Mouse (Mus musculus) T-helper 17 cell (primary cell): ENCODE measurements around the gene Mfsd2a.

ENCODE experiments used
- in situ Hi-C, 2 experiments: fragments of 300-600 bp; cut with MboI, MseI; formaldehyde crosslinking; loops; 1 replicate in 1 of 2; 2 replicates in 1 of 2; pipeline ENCODE4 v1.15.1; 2025; ENCODE audit warnings: high pct_unique_total_duplicates in 2 of 2

Gene Mfsd2a

DNA sequence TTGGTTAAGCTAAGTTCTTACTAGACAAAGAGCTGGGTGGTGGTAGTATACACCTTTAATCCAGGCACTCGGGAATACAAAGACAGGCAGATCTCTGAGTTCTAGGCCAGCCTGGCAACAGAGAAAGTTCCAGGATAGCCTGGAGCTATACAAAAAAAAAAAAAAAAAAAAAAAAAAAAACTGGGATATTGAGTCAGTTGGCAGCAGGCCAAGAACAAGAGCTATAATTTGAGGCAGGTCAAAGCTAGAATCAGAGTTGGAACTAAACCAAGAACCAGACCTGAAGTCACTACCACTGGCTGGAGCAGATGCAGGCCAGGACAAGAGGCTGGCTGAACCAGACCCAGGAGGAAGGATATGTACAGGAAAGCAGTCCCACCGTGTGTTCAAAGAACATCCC is 19.7 kb upstream of the Mfsd2a start:
- in situ Hi-C loops: no loop called here

DNA sequence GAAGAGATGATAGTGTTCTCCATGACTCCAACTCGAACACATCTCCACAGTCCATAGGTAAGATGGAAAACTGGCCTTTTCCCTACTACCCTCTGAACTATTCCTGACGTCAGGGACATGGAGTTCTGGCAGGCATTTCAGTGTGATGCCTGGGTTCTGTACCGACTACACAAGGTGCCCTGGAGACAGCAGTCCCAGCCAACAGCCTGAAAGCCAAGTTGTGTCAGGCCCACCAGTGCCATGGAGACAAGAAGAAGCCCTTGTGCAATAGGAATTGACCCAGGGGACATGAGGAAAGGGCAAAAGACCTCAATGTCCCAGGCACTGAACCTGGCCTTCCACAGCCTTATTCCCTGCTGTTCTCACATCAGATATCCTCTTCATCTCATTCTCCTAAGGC is 18.8 kb upstream of the Mfsd2a start:
- in situ Hi-C loops: no loop called here

DNA sequence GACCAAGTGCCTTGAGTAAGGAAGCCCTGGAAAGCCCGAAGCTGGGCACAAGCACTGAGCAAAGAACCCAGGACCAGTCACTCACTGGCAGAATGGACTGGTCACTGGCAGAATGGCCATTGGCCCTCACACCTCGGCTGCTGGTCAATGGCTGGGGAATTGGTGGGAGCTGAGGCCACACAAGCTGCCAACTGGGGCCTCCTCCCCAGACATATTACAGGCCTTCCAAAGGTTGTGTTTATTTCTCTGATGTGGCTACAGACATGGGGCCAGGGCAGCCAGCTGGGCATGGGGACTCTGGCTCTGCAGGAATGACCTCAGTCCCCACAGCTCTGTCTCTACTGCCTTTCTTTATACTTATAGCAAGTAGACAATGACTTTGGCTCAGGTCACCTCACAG is 17.9 kb upstream of the Mfsd2a start:
- in situ Hi-C loops: no loop called here

DNA sequence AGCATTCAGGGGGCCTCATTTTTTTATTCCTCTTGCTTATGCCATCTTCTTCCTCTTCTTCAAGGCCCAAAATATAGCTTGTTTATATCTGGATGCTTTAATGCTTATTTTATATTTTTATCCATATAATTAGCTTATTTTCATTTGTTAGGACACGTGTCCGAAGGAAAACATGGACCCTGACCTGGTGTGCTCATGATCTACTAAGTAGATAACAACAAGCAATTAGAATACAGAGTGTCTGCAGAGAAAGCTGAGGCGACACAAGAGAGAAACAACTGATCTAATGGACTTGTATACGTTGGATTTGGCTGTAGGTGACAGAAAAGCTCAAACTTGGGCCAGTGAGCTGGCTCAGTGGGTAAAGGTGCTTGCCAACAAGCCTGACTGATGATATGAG is 15.9 kb upstream of the Mfsd2a start:
- in situ Hi-C loops: no loop called here

DNA sequence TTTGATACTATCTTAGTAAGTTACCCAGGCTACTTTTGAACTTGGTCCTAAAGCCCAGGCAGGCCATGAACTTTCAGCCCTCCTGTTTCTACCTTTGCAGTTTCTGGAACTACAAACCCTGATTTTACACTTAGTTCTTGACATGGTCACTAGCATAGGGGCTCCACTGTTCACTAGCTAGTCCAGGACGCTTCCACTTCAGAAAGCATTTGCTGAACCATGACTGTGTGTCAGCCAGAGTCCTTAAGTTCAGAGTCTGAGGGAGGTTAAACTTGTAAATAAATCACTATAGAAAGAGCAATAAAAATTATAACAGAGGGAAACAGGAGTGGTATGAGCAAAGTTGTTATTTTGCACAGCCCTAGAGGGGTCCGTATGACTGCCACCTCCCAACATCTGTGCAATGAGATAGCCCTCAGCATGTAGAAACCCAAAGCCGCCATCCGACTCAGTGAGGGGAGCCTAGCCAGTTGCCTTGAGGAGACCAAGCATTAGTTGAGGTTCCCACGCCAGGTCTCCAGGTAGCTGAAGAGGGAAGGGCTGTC is 14.1 kb upstream of the Mfsd2a start:
- in situ Hi-C loops: no loop called here

DNA sequence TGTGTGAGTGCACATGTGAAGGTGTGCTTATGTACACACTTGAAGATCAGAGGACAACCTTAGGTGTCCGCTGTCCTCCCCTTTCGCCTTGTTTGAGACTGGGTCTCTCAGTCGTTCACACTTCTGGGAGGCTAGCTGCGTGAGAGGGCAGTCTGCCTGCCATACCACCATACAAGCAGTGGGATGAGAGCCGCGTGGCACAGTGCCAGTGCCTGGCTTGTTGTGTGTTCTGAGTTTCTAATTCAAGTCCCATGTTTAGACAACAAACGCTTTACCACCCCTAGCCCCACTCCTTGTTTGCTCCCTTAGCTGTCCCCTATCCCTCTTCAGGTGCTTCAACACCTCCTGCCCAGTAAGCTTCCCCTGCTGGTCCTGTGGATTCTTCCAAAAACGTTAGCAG is 11.1 kb upstream of the Mfsd2a start:
- in situ Hi-C loops: no loop called here

DNA sequence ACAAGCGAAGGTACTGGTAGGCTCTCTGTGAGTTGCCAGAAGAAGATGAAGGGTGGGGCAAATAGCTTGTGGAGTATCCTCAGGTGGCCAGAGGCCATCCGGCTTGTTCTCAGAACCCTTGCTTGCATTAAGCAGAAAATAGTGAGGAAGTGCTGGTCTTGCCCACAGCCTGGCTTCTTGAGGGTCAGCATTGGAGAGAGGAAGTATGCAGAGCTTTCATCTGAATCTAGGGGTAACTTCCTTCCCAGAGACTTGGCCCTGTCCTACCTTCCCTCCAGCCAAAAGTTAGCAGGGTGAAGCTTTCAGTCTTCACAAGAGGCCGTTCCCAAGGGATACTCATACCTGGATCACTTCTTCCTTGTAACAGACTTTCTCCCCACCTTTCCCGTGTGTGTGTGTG is 10.7 kb upstream of the Mfsd2a start:
- in situ Hi-C loops: no loop called here

DNA sequence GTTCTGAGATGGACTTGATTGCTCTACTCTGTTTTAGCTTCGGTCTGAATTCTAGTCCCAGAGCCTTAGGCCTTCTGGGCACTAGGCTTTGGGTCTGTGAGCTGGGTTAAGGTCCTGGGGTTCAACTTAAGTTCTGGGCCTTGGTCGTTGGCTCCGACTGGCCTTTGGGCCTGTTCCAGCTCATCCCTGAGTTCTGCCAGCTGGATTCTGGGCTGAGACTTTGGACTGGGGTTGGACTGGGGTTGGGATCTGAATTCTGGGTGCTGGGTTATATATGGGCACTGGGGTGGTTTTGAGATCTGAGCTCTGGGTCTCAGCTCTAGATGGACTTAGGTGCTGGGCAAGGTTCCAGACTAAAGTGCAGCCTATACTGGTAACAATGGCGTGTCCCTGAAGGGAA is 10.2 kb upstream of the Mfsd2a start:
- in situ Hi-C loops: no loop called here

DNA sequence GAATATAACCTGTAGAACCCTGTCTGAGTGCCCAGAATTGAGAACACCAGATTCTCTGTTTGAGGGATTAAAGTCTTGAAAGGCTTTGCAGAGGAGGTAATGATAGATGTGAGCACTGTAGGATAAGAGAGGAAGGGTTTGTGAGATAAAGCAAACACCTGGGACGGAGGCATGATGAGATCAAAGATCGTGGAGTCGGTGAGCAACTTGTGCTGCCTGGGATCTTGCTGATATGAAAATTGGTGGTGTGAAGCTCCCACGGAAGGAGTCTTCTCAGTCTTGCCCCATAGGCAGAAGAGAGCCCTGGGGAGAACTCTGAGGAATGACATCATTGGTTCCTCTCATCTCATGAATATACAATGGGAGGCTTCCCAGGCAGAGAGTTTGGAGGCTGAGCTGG is 7.1 kb upstream of the Mfsd2a start:
- in situ Hi-C loops: no loop called here

DNA sequence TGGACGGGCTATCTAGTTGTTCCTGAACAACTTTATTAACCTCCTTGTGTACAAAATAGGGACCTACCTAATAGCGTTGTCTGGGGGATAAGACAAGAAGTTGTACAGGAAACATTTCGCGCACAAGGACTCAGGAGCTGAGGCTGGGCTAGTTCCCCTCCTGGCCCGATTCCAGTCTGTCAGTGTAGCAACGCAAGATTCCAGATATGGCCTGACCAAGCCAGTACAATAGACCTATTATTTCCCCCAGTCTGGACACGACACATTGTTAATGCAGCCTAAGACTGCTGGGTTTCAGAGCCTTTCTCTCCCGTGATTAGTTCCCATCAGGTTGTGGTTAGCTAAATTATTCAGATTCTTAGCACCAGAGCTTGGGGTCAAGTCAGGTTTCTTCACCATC is 1.8 kb upstream of the Mfsd2a start:
- in situ Hi-C loops: no loop called here

DNA sequence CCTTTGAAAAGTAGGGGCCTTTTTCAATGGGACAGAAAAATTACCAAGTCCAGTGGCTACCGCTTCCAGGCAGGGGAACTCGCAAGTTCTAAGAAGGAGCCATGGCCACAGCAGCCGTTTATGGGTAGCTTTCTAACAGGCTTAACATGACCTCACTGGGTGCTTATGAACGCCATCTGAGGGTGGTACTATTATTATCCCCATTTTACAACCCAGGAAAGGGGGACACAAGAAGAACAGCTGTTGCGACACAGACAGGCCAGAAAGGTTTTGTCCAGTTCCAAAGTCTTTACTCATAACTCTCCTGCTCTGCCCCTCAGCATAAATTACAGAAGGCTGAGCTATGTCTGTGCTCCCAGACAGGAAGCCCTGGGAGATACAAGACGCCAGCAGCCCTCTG is 601 bp upstream of the Mfsd2a start:
- in situ Hi-C loops: no loop called here

DNA sequence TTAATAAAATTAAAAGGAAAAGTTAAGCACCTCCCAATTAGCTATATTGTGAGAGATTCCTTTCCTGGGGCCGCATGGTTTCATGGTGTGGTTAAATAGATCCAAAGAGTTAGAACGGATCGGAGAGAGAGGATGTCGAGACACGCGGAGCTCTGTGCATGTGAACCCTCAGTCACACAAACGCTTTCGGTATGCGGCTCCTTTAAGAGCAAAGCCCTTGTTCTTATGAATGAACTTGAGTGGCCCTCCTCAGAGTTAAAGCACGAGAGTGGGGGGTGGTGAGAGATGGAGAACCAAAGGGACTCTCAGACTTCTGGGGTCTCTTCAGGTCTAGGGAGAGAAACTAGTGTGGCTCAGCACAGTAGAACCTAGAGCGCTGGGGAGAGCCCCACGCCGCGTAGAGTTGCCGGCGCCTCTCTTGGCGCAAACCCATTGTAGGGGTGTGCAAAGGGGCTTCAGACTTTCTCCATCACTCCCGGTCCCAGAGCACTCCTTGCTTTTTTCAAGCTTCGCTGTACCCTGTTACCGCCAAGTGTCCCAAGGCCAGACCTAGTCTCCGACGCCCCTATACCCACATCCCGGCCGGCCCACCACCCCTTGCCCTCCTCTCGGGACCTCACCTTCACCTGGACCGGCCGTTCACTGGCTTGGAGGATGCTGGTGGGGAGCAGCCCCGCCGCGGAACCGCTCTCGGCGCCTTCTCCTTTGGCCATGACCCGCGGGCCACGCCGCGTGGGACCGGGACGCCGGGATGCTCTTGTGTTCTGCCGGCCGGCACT is 478 bp downstream of the Mfsd2a start:
- in situ Hi-C loops: no loop called here

DNA sequence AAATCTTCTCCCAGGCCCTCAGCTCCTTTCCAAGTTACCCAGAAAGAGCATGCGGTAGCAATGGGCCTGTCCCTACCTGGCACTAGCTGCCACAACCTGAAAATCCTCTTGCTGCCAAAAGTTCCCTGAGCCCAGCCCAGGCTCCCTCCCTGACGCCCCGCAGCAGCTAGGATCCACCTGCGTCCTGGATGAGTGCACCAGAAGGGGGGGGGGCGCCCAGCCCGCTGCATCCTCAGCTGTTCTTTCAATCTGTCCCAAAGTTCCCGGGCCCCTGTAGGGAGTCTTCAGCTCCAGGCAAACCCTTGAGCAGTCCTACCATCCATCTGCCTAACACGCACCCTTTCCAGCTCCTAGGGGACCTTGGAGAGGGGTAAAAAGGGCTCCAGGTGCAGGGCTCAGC is 1.2 kb downstream of the Mfsd2a start:
- in situ Hi-C loops: no loop called here

DNA sequence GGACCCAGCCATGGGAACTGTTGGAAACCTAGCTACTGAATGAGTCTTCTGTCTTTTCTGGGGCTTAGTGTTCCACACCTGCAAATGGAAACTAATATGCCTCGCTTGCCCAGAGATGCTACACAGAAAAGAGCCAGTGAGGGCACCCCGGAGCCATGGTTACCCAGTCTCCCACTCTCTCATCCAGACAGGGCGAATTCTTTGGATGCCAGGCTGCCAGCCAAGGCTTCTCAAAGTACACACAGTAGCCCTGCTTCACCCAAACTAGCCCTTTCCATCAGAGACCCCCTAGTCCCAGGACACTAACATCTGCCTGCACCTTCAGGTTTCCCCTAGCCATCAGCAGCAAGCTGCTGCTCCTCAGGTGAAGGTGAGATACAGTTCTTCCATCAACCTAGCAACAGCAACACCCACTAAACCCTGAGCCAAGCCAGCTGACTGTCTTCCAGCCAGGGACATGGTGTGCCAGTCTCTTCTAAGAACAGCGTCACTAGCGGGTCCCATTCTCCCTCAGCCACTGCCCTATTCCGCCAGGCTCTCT is 2.4 kb downstream of the Mfsd2a start:
- in situ Hi-C loops: no loop called here

DNA sequence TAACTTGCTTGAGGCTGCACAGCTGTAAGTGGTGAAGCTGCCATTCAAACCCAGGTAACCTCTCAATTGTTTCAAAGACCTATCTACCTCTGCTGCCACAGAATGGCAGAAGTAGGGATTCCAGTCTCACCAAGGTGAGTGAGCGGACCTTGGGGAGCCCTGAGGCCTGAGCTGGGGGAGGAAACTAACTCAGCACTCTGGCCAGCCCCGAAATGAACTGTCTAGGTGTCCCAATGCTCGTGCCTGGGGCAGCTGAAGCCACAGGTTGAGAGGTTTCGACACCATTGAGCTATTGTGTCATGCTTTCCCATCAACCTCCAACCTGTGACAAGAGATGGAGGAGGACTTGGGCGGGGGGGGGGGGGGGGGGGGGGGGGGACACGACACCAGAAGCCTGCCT is 4.7 kb downstream of the Mfsd2a start:
- in situ Hi-C loops: no loop called here

DNA sequence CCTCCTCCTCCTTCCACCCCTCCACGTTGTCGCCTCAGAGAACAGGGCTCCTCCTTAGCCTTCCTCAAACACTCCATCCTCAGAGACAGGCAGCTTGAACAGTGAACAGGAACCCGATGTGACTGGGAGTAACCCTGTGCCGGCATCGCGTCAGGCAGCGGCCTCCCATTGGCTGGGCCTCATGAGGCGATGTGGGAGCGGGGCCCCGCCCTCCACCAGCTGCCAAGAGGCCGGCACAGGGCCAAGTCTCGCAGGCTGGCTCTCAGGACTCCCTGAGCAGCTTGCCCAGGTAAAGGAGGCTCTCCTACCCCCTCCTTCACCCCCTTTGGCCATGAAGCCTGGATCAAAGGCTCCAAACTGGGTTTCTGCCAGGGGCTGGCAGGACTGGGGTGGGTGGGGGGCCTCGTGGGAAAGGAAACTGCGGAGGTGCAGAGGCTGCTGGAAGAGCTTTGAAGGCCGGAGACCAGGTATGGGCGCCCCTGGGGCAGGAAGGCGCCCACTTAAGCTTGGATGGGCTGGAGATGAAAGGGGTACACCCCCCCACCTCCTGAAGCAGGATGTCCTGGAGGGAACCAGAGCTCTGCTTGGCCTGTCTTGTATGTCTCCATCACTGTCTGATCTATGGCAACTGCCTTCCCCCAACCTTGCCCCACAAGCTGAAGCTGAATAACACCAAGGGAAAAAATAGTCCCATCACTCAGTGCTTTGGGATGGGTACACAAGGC is 5.4 kb downstream of the Mfsd2a start:
- in situ Hi-C loops: no loop called here

DNA sequence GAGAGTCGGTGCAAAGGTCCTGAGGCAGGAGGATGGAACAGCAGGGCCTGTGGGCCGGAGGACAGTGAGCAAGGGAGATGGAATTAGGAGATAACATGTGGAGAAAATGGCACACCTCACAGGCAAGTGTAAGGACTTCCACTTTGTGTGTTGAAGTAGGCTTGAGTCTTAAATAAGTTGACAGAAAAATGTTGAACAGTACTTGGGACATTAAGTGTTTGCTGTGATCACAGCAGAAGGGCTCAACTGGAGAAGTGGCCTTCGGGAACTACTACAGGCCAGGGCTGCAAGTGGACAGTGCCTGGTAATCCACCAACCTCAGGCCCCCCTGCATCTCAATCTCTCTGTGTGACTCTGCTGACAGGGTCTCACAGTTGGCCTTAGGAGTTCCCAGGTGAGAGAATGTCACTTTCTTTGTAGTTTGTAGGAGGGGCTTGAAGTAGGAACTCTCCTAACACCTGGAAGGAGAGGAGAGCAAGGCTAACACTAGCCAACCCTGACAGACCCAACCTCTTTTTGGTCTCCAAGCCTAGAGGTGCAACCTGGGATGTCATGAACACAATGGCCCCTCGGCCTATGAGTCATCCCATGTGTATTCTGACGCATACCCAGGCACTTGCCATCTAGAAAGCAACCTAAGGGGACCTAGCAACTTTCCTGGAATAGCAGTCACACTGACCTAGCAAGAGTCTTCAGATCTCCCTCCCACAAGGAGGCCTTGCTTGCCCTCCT is 6.1 kb downstream of the Mfsd2a start:
- in situ Hi-C loops: no loop called here

DNA sequence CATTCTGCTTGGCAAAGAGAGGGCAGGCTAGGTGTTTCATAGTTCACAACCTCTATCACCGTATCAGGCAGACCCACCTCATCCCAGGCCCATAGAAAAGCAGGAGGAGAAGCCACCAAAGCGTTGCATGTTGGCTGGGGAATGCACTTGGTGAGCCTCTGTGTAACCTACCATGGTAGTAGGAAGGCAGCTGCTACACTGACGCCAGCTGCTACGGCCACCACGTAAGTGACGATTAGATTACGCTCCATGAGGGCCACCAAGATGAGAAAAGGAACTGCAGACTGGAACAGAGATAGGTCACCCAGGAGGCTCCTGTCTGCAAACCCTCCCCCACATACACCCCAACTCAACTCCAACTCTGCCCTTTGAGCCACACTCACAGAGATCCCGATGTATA is 11.9 kb downstream of the Mfsd2a start:
- in situ Hi-C loops: no loop called here

DNA sequence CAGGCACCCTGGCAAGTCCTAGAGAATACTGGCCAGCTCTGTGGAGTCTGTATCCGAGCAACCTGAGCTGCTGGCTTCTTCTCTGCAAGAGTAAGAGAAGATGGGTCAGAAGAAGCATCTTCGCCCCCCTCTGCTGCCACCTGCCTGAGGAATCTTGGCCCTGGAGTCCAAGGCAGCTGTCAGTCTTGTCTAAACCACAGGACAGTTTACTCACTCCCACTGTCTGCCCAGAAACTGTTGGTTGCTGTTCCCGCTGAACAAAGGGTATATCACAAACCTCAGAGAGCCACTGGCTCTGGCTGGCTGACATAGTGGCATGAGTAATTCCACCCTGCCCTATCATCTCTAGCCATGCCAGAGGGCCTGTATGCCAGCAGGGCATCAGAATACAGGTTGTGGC is 13.8 kb downstream of the Mfsd2a start:
- in situ Hi-C loops: no loop called here

DNA sequence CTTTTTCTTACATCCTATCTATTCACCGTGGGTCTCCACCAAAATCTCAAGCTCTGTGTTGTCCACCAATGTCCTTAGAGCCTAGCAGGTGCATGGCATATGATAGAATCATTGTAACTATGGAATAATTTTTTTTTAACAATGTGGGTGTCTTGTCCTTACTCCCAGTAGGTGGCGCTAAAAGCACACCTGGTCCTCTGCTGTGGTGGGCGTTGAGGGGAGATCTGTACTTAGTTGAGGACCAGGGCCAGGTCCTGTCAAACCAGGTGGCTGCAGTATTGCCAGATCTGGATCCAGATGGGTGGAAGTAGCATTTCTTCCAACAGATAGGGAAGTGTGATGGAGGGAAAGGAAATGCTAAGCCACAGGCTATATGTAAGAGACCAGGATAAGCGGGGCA is 16.6 kb downstream of the Mfsd2a start:
- in situ Hi-C loops: no loop called here

DNA sequence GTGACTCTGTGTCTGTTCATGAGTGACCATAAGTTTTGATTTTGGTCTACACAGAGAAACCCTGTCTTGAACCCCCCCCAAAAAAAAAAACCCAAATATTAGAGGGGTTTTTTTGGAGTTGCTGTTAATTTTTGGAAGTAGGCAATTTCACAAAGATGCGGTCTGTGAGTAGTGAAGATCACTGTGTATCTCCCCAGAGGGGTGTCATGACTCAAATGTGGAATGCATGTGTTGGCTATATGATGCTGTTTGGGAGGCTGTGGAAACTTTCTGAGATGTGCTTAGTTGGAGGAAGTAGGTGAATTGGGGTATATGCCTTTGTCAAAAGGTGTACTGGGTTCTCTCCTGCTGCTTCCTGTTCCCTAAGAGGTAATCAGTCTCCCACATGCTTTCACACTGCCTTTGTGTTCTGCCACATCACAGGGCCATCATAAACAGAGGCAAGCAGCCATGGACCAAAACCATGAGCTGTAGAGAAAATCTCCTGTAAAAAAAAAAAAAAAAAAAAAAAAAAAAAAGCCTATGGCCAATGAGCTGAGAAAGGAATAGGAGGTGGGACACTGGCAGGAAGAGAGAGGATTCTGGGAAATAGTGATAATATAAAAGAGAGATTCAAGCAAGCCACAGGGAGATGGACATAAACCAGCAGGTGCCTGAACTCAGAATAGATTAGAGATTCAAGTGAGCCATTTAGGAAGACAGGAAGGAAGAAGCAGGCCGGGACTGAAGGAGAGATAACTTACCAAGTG is 21.8 kb downstream of the Mfsd2a start:
- in situ Hi-C loops: no loop called here
